Mouse (Mus musculus): ENCODE results near the gene Faap20.

DNA sequence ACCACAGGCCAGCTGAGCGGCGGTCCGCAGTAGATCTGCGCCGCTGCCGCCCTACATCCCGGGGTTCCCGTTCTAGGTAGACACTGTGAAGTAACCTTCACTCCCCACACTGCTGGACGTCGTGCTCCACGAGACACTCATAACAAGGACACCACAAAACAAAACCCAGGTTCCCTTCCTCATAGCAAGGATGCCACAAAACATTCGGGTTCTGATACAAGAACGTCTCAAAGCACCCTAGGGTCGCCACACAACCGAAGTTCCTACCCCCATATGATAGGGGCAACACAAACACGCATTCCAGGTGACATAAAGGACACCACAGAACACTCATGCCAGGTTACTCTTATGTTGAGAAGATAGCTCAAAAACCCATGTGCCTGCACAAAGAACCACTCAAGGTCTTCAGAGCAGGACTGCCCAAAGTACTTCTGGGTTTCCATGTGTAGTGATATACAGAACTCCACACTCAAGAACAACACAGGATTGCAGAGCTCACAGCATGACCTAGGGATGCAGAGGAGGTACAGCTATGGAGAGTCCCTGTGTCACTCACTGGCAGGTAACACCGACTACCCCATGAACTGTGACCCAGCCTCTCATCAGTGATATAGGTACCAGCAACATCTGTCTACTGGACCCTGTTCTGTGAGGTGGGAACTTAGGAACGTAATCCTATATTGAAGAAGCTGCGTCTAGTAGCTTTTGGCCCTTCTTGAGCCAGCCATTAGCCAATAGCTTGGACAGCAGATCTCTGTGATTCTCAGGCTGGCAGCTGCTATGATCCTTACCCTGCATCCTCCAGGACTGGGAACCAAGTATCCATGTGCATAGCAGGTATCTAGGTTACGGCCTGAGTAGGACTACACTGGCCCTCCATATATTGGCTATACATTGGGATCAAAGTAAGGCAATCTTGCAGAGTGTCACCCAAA, 25.7 kb upstream of the Faap20 start:
- no peak; the same call in 1 of the 2 replicates for TF ChIP-seq CTCF (conservative IDR thresholded peaks at IDR 0.05; ENCODE audit: low read length)
- no peak for TF ChIP-seq NANOG (IDR thresholded peaks at IDR 0.05; ENCODE audit: borderline replicate concordance, low read length)

All from E14TG2a.4 (cell line).